Mouse (Mus musculus) hindbrain, embryonic 16.5 days (tissue): ENCODE results near the gene Cxcr2. TPM values are rescaled to one million over a fixed set of nuclear protein-coding genes. Genes with fewer than 3 reads are reported as not detected.
"Not testable (repeated sequence)": the region's sequence is repeated elsewhere in the genome, so short reads cannot be mapped to it uniquely, and the experiment has no call there.

Source experiments
- ATAC-seq: fragments of 200-750 bp; cut with Nextera tagmentation; 2 replicates; pipeline ENCODE4 v1.8.0; 2017; ENCODE audit warnings: moderate TSS enrichment, moderate library complexity
- H3K27ac ChIP-seq: fragments of 300-500 bp; sonication (generic); 2 replicates; pipeline ENCODE4 v1.5.1; 2014; ENCODE audit warnings: low read depth, mild to moderate bottlenecking, control low read depth, low read length, moderate library complexity
- H3K27me3 ChIP-seq: fragments of 300-500 bp; sonication (generic); replicated peaks from 2 replicates; pipeline ENCODE4 v1.6.1; 2014; ENCODE audit warnings: low read length; ENCODE audit not compliant: control insufficient read depth, insufficient read depth
- H3K36me3 ChIP-seq: fragments of 300-500 bp; sonication (generic); 2 replicates; pipeline ENCODE4 v1.6.1; 2014; ENCODE audit warnings: mild to moderate bottlenecking, low read length, moderate library complexity, mixed read lengths; ENCODE audit not compliant: control insufficient read depth, insufficient read depth
- H3K4me1 ChIP-seq: fragments of 300-500 bp; sonication (generic); 2 replicates; pipeline ENCODE4 v1.6.1; 2014; ENCODE audit warnings: low read depth, low read length; ENCODE audit not compliant: control insufficient read depth, insufficient read depth
- H3K4me2 ChIP-seq: fragments of 300-500 bp; sonication (generic); 2 replicates; pipeline ENCODE4 v1.6.1; 2014; ENCODE audit warnings: mild to moderate bottlenecking, low read length, control low read depth, moderate library complexity
- H3K4me3 ChIP-seq: fragments of 300-500 bp; sonication (generic); 2 replicates; pipeline ENCODE4 v1.5.1; 2014; ENCODE audit warnings: mild to moderate bottlenecking, low read length, control low read depth, moderate library complexity
- H3K9ac ChIP-seq: fragments of 300-500 bp; sonication (generic); 2 replicates; pipeline ENCODE4 v1.6.1; 2014; ENCODE audit warnings: low read depth, mild to moderate bottlenecking, control low read depth, low read length, moderate library complexity
- H3K9me3 ChIP-seq: fragments of 300-500 bp; sonication (generic); 2 replicates; pipeline ENCODE4 v1.6.1; 2014; ENCODE audit warnings: mild to moderate bottlenecking, low read length, moderate library complexity; ENCODE audit not compliant: control insufficient read depth
- WGBS: fragments of 180-500 bp; shearing (Covaris S2); extraction: QIAGEN DNeasy Blood & Tissue Kit; methylation state at CpG from one replicate; pipeline ENCODE4 v1.1.7; 2014; 5-methylcytosine and 5-hydroxymethylcytosine counted together
- polyA plus RNA-seq: library from polyadenylated mRNA; unstranded; fragments of >200 nt; fragmentation: Nextera tagmentation; extraction: Ambion mirVana; gene quantifications from 2 replicates; pipeline ENCODE4 v1.2.1, GENCODE M21; 2015

Gene Cxcr2
- polyA plus RNA-seq, 1 experiment from 2014 or later, result 0.10 TPM

- not testable (repeated sequence) for H3K36me3 ChIP-seq, H3K9ac ChIP-seq, H3K4me1 ChIP-seq, ATAC-seq, H3K4me2 ChIP-seq, H3K27me3 ChIP-seq, H3K4me3 ChIP-seq, H3K9me3 ChIP-seq, H3K27ac ChIP-seq
- WGBS, result 83% methylated on average over 4 of the region's 5 CpGs
Measured at GRCm38 (mm10) chr1:74159613-74160012, 5.8 kb downstream of the Cxcr2 start.

- no peak overlapping the region for H3K27ac ChIP-seq
- H3K9ac ChIP-seq, result no peak overlapping the region
- ATAC-seq, result no peak
- WGBS, result 74% methylated on average over 2 of the region's 2 CpGs
- no peaks in the 10 kb centered on the region for H3K27me3 ChIP-seq
- no peak overlapping the region for H3K4me2 ChIP-seq
- H3K9me3 ChIP-seq, result no peaks in the 10 kb centered on the region
- no peak overlapping the region for H3K4me3 ChIP-seq
- no peaks in the 10 kb centered on the region for H3K4me1 ChIP-seq
- H3K36me3 ChIP-seq, result no peaks in the 10 kb centered on the region
Measured at GRCm38 (mm10) chr1:74160036-74160435, 6.2 kb downstream of the Cxcr2 start.

GRCm38 (mm10) chr1:74167136-74167535, 13.3 kb downstream of the Cxcr2 start:
- Histone ChIP-seq H3K4me1 (no peaks in the 10 kb centered on the region), H3K27me3 (no peaks in the 10 kb centered on the region), H3K4me3 (no peak overlapping the region), H3K27ac (no peak overlapping the region), H3K9me3 (no peaks in the 10 kb centered on the region), H3K4me2 (no peak overlapping the region), H3K36me3 (no peaks in the 10 kb centered on the region), H3K9ac (no peak overlapping the region)
- no peak for ATAC-seq
- WGBS, result 89% methylated on average over 5 of the region's 5 CpGs

- 88% methylated on average over 3 of the region's 3 CpGs for WGBS
- ATAC-seq, result no peak
- H3K9me3 ChIP-seq, result no peaks in the 10 kb centered on the region
Measured at GRCm38 (mm10) chr1:74169721-74170120, 15.9 kb downstream of the Cxcr2 start.

GRCm38 (mm10) chr1:74172722-74173121, 18.9 kb downstream of the Cxcr2 start:
- no peak for ATAC-seq
- Histone ChIP-seq H3K27ac (no peak overlapping the region), H3K4me2 (no peak overlapping the region), H3K27me3 (no peaks in the 10 kb centered on the region), H3K4me3 (no peak overlapping the region), H3K4me1 (no peaks in the 10 kb centered on the region), H3K9ac (no peak overlapping the region), H3K36me3 (no peaks in the 10 kb centered on the region), H3K9me3 (no peaks in the 10 kb centered on the region)
- WGBS, result 96% methylated on average over 3 of the region's 3 CpGs

More at GRCm38 (mm10) chr1:74169721-74170120, 15.9 kb downstream of the Cxcr2 start:
- Histone ChIP-seq H3K4me3 (no peak overlapping the region), H3K4me1 (no peaks in the 10 kb centered on the region), H3K27ac (no peak overlapping the region), H3K9ac (no peak overlapping the region), H3K36me3 (no peaks in the 10 kb centered on the region), H3K4me2 (no peak overlapping the region), H3K27me3 (no peaks in the 10 kb centered on the region)

GRCm38 (mm10) chr1:74175731-74176130, 21.9 kb downstream of the Cxcr2 start:
- no peaks in the 10 kb centered on the region for H3K27me3 ChIP-seq
- H3K9ac ChIP-seq, result no peak overlapping the region
- no peak overlapping the region for H3K4me2 ChIP-seq
- no peak overlapping the region for H3K27ac ChIP-seq
- no peaks in the 10 kb centered on the region for H3K4me1 ChIP-seq
- no peak overlapping the region for H3K4me3 ChIP-seq
- no peaks in the 10 kb centered on the region for H3K9me3 ChIP-seq
- no peak for ATAC-seq
- 88% methylated on average over 4 of the region's 4 CpGs for WGBS
- H3K36me3 ChIP-seq, result no peaks in the 10 kb centered on the region

GRCm38 (mm10) chr1:74178618-74179017, 24.8 kb downstream of the Cxcr2 start:
- no peaks in the 10 kb centered on the region for H3K9me3 ChIP-seq
- 86% methylated on average over 3 of the region's 3 CpGs for WGBS
- H3K27ac ChIP-seq, result no peak overlapping the region
- no peak overlapping the region for H3K9ac ChIP-seq
- H3K27me3 ChIP-seq, result no peaks in the 10 kb centered on the region
- H3K4me3 ChIP-seq, result no peak overlapping the region
- H3K4me2 ChIP-seq, result no peak overlapping the region
- ATAC-seq, result no peak
- H3K4me1 ChIP-seq, result no peaks in the 10 kb centered on the region
- no peaks in the 10 kb centered on the region for H3K36me3 ChIP-seq

- Histone ChIP-seq H3K9ac (no peak overlapping the region), H3K4me1 (no peaks in the 10 kb centered on the region), H3K4me2 (no peak overlapping the region), H3K27ac (no peak overlapping the region), H3K36me3 (no peaks in the 10 kb centered on the region), H3K4me3 (no peak overlapping the region), H3K9me3 (no peaks in the 10 kb centered on the region), H3K27me3 (no peaks in the 10 kb centered on the region)
- ATAC-seq, result no peak
- 54% methylated on average over 9 of the region's 9 CpGs for WGBS
Measured at GRCm38 (mm10) chr1:74179624-74180408, 26.0 kb downstream of the Cxcr2 start.

GRCm38 (mm10) chr1:74181462-74181861, 27.7 kb downstream of the Cxcr2 start:
- no peak for ATAC-seq
- 88% methylated on average over 2 of the region's 2 CpGs for WGBS
- Histone ChIP-seq H3K27me3 (no peaks in the 10 kb centered on the region), H3K4me2 (no peak overlapping the region), H3K27ac (no peak overlapping the region), H3K9ac (no peak overlapping the region), H3K36me3 (no peaks in the 10 kb centered on the region), H3K4me1 (no peaks in the 10 kb centered on the region), H3K9me3 (no peaks in the 10 kb centered on the region), H3K4me3 (no peak overlapping the region)
